Mouse (Mus musculus): ENCODE measurements around the gene Lcn2.

GRCm38 (mm10) chr2:32428262-32428722 lies 40.2 kb upstream of the Lcn2 start:
- TF ChIP-seq CTCF (IDR thresholded peaks at IDR 0.05; ENCODE audit: borderline replicate concordance, extremely low read depth, insufficient read depth, insufficient read length), result no peak
- TF ChIP-seq POLR2A (IDR thresholded peaks at IDR 0.05; ENCODE audit: borderline replicate concordance, extremely low read depth, insufficient read depth, insufficient read length, poor library complexity, severe bottlenecking), result no peak

Measured in brain, embryonic 14.5 days (tissue).